Mouse (Mus musculus) neutrophil, adult 5-6 weeks (primary cell): ENCODE data around the gene Vill. TPM values are rescaled to one million over a fixed set of nuclear protein-coding genes. Genes with fewer than 3 reads are reported as not detected.

Experiments used
- ATAC-seq: fragments of 151-379, 151-347 bp; 2 replicates; pipeline ENCODE4 v1.8.0; 2017; ENCODE audit warnings: mild to moderate bottlenecking, moderate TSS enrichment; ENCODE audit not compliant: insufficient number of reproducible peaks, poor library complexity, low FRiP score, severe bottlenecking; ENCODE audit errors: extremely low read depth
- total RNA-seq: library from RNA; stranded (forward); fragments of 200-1000 nt; gene quantifications from 2 replicates; pipeline ENCODE4 v1.2.3, GENCODE M21; 2017

The Vill gene
- total RNA-seq, 1 experiment from 2014 or later: 22.9 TPM

GRCm38 (mm10) chr9:119094462-119095109 is 42.0 kb downstream of the Vill start:
- no peak for ATAC-seq

GRCm38 (mm10) chr9:119100177-119100898 is 47.8 kb downstream of the Vill start:
- no peak for ATAC-seq

- peak; percentile 57 for ATAC-seq
Observed at GRCm38 (mm10) chr9:119101992-119102782, 49.6 kb downstream of the Vill start, which contains the start of gene Dlec1. Gene Dlec1 (plus strand): TSS chr9:119102478.

- no peak for ATAC-seq
Observed at GRCm38 (mm10) chr9:119102783-119103113, 50.2 kb downstream of the Vill start.

GRCm38 (mm10) chr9:119107566-119107965 is 55.0 kb downstream of the Vill start:
- no peak for ATAC-seq

GRCm38 (mm10) chr9:119109685-119110353 is 57.2 kb downstream of the Vill start:
- no peak for ATAC-seq

GRCm38 (mm10) chr9:119110640-119111039 is 58.1 kb downstream of the Vill start:
- ATAC-seq: no peak

GRCm38 (mm10) chr9:119114911-119115310 is 62.3 kb downstream of the Vill start:
- no peak for ATAC-seq

GRCm38 (mm10) chr9:119119409-119120167 is 67.0 kb downstream of the Vill start:
- ATAC-seq: no peak

- ATAC-seq: no peak
Observed at GRCm38 (mm10) chr9:119120168-119120560, 67.6 kb downstream of the Vill start.

Other genes starting within 250 kb of the Vill start
- 0.35 and 0.37 TPM in 2 replicates for gene Ctdspl, start 126.3 kb upstream of the Vill start, total RNA-seq
- 0.23 TPM in 1 of 2 replicates, not detected in the other for gene Plcd1, start 40.7 kb downstream of the Vill start, total RNA-seq
- gene Dlec1, start 49.7 kb downstream of the Vill start, total RNA-seq: not detected in 2 replicates
- 0.25 TPM in 1 of 2 replicates, not detected in the other for gene Acaa1b, start 104.3 kb downstream of the Vill start, total RNA-seq
- not detected in 2 replicates for gene Gm47289, start 106.4 kb downstream of the Vill start, total RNA-seq
- gene Slc22a13, start 156.3 kb downstream of the Vill start, total RNA-seq: not detected in 2 replicates